Mouse (Mus musculus) embryonic facial prominence, embryonic 14.5 days (tissue): ENCODE measurements around the gene Art4. TPM values are rescaled to one million over a fixed set of nuclear protein-coding genes. Genes with fewer than 3 reads are reported as not detected.

ENCODE experiments used
- ATAC-seq: fragments of 200-750 bp; cut with Nextera tagmentation; 2 replicates; pipeline ENCODE4 v1.8.0; 2017; ENCODE audit warnings: low read depth, moderate number of reproducible peaks, moderate TSS enrichment
- DNase-seq: peaks from one replicate; pipeline ENCODE4 v3.0.0-alpha.2; 2015; ENCODE audit warnings: low spot score
- H3K27ac ChIP-seq: fragments of 300-500 bp; sonication (generic); replicated peaks from 2 replicates; pipeline ENCODE4 v1.5.1; 2014; ENCODE audit warnings: low read depth, mild to moderate bottlenecking, low read length, moderate library complexity
- H3K27me3 ChIP-seq: fragments of 300-500 bp; sonication (generic); replicated peaks from 2 replicates; pipeline ENCODE4 v1.6.1; 2014; ENCODE audit warnings: low read length; ENCODE audit not compliant: control insufficient read depth, insufficient read depth
- H3K36me3 ChIP-seq: fragments of 300-500 bp; sonication (generic); 2 replicates; pipeline ENCODE4 v1.6.1; 2014; ENCODE audit warnings: low read length, mixed read lengths; ENCODE audit not compliant: control insufficient read depth, insufficient read depth
- H3K4me1 ChIP-seq: fragments of 300-500 bp; sonication (generic); 2 replicates; pipeline ENCODE4 v1.6.1; 2014; ENCODE audit warnings: antibody characterized with exemption, low read length; ENCODE audit not compliant: control insufficient read depth, insufficient read depth
- H3K4me2 ChIP-seq: fragments of 300-500 bp; sonication (generic); 2 replicates; pipeline ENCODE4 v1.6.1; 2014; ENCODE audit warnings: low read depth, mild to moderate bottlenecking, low read length, moderate library complexity, mixed read lengths
- H3K4me3 ChIP-seq: fragments of 300-500 bp; sonication (generic); 2 replicates; pipeline ENCODE4 v1.5.1; 2014; ENCODE audit warnings: low read depth, mild to moderate bottlenecking, low read length
- H3K9ac ChIP-seq: fragments of 300-500 bp; sonication (generic); 2 replicates; pipeline ENCODE4 v1.6.1; 2014; ENCODE audit warnings: low read depth, mild to moderate bottlenecking, low read length, moderate library complexity, mixed read lengths
- H3K9me3 ChIP-seq: fragments of 300-500 bp; sonication (generic); 2 replicates; pipeline ENCODE4 v1.6.1; 2016; ENCODE audit warnings: low read length; ENCODE audit not compliant: control insufficient read depth
- WGBS: fragments of 180-500 bp; shearing (Covaris S2); extraction: QIAGEN DNeasy Blood & Tissue Kit; methylation state at CpG from one replicate; pipeline ENCODE4 v1.1.7; 2014; 5-methylcytosine and 5-hydroxymethylcytosine counted together
- polyA plus RNA-seq: library from polyadenylated mRNA; unstranded; fragments of >200 nt; fragmentation: Nextera tagmentation; extraction: Ambion mirVana; gene quantifications from 2 replicates; pipeline ENCODE4 v1.2.1, GENCODE M21; 2014

Art4 gene
- polyA plus RNA-seq, 1 experiment from 2014 or later: 2.7 TPM

DNA sequence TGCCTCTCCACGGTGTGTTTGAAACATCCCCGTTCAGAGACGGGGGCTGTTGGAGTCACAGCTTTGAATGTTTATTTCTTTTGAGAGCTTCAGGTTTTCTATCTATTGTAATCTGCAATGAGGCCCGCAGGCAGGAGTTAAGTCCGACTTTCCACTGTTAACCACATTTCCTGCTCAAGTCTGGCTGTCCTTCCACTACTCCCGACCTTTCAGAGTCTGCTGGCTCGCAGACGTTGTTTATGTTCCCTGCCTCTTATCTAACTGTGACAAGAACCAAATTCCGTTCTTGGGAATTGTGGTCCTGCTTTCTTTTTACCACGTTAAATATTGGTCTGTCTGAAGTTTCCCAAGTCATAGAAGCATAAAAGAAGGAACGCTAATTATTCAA lies 334 bp upstream of the Art4 start:
- DNase-seq (peak; percentile 70), ATAC-seq (no peak; the same call in 1 of the 2 replicates)
- H3K4me2 ChIP-seq: peak overlapping the region; percentile 37

DNA sequence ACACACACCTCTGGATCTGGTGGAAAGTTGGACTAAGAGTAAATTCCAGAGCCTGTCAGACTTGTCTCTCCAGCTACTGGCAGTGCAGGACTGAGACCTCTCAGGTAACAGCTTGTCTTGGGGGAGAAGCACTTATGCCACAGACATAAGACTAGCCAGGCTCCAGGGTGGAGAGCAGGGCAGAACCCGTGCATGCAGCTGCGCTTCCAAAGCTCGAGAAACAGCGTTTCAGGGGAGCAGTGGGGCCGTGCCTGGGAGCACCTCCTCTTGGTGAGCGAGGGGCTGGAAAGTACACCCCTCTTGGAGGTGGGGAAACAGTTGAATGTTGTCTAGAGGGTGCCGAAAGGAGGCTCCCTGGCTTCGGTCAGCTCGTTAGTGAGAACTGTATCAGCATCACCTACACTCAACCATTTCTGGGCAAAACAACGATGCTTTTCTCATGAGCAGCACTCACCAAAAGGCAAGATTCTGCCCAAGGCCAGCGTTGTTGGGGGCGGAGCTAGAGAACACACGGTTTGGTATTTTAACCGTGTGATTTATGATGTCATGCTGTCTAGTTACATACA lies 1.4 kb downstream of the Art4 start:
- peaks cover 14% of the 10 kb centered on the region for H3K4me1 ChIP-seq
- H3K4me2 ChIP-seq: peak overlapping the region; percentile 37
- no peak overlapping the region for H3K9ac ChIP-seq

More for the DNA sequence above, 334 bp upstream of the Art4 start:
- no peaks in the 10 kb centered on the region for H3K36me3 ChIP-seq
- no peaks in the 10 kb centered on the region for H3K27me3 ChIP-seq
- WGBS: 23% methylated on average over 11 of the region's 11 CpGs
- peaks cover 12% of the 10 kb centered on the region for H3K4me1 ChIP-seq
- H3K9me3 ChIP-seq: no peaks in the 10 kb centered on the region
- H3K27ac ChIP-seq: peak overlapping the region; percentile 11
- H3K9ac ChIP-seq: no peak overlapping the region
- no peak overlapping the region for H3K4me3 ChIP-seq

GRCm38 (mm10) chr6:136855183-136855582 lies 2.4 kb downstream of the Art4 start:
- Histone ChIP-seq H3K36me3 (no peaks in the 10 kb centered on the region), H3K9ac (no peak overlapping the region), H3K4me2 (no peak overlapping the region), H3K9me3 (no peaks in the 10 kb centered on the region), H3K27ac (no peak overlapping the region), H3K4me3 (no peak overlapping the region), H3K27me3 (no peaks in the 10 kb centered on the region), H3K4me1 (peaks cover 14% of the 10 kb centered on the region)
- 58% methylated on average over 2 of the region's 2 CpGs for WGBS
- ATAC-seq (no peak), DNase-seq (no peak)

More for the DNA sequence above, 1.4 kb downstream of the Art4 start:
- ATAC-seq: peak; percentile 85
- H3K27me3 ChIP-seq: no peaks in the 10 kb centered on the region
- no peaks in the 10 kb centered on the region for H3K9me3 ChIP-seq
- 0 out of 2 replicates have a peak overlapping the region, but pooled peaks have one; percentile 4 for H3K4me3 ChIP-seq
- peak; percentile 78 for DNase-seq
- H3K27ac ChIP-seq: peak overlapping the region; percentile 50; the same call in 1 of the 2 replicates
- WGBS: 46% methylated on average over 14 of the region's 14 CpGs
- H3K36me3 ChIP-seq: no peaks in the 10 kb centered on the region

DNA sequence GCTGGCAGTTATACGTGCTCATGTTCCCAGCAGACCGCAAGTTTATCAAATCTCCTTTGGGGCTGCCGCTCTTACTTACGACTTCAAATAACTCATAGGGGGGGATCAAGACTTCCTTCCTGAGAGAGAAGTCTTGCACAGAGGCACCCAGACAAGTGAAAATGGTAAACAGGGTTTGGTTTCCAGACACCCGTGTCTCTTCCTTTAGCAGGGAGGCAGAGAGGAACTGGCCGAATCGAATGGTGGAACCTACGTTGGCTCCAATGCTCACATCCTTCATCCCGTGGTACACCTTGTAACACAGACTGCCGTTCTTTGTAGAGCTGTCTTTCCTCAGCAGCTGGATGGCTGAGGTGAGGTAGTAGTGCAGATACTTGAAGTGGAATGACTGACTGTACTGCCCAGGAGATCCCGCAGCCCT lies 3.2 kb downstream of the Art4 start:
- 84% methylated on average over 11 of the region's 11 CpGs for WGBS

DNA sequence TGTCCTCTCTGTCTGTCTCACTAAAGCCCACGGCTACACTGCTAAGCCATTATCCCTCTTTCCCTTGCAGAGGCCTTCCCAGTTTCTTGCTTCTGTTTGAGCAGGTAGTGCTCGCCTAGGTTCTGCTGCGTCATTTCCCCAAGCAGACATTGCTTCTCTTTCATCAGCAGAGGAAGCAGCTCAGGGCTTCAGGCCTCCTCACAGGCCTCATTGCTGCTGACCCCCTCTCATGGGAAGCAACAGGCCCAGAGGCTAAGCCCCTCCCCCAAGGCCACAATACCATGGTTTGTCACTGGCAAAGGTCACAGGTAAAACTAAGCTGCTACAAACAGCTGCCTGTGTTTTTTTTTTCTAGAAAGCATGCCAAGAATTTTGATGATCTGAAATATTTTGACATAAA lies 4.8 kb downstream of the Art4 start:
- Histone ChIP-seq H3K36me3 (no peaks in the 10 kb centered on the region), H3K4me3 (no peak overlapping the region), H3K9ac (no peak overlapping the region), H3K4me2 (no peak overlapping the region), H3K27ac (peak overlapping the region; percentile 30; the same call in 1 of the 2 replicates), H3K27me3 (no peaks in the 10 kb centered on the region), H3K4me1 (peaks cover 11% of the 10 kb centered on the region), H3K9me3 (no peaks in the 10 kb centered on the region)
- DNase-seq: peak; percentile 68
- 0 out of 2 replicates have a peak, but pooled peaks have one; percentile 13 for ATAC-seq
- 22% methylated on average over 3 of the region's 3 CpGs for WGBS

More for the DNA sequence above, 3.2 kb downstream of the Art4 start:
- Histone ChIP-seq H3K36me3 (no peaks in the 10 kb centered on the region), H3K27ac (no peak overlapping the region), H3K9ac (no peak overlapping the region), H3K4me2 (no peak overlapping the region), H3K9me3 (no peaks in the 10 kb centered on the region), H3K27me3 (no peaks in the 10 kb centered on the region), H3K4me1 (peaks cover 14% of the 10 kb centered on the region), H3K4me3 (no peak overlapping the region)
- no peak for DNase-seq
- no peak for ATAC-seq

- DNase-seq: no peak
- H3K4me2 ChIP-seq: no peak overlapping the region
- 75% methylated on average over 4 of the region's 4 CpGs for WGBS
- no peak overlapping the region for H3K4me3 ChIP-seq
- H3K27me3 ChIP-seq: no peaks in the 10 kb centered on the region
- H3K9ac ChIP-seq: no peak overlapping the region
- peaks cover 9% of the 10 kb centered on the region for H3K4me1 ChIP-seq
- no peaks in the 10 kb centered on the region for H3K9me3 ChIP-seq
- ATAC-seq: no peak
- peak overlapping the region; percentile 30; the same call in 1 of the 2 replicates for H3K27ac ChIP-seq
- no peaks in the 10 kb centered on the region for H3K36me3 ChIP-seq
Observed at GRCm38 (mm10) chr6:136852348-136852747, 5.2 kb downstream of the Art4 start.

- Histone ChIP-seq H3K4me2 (no peak overlapping the region), H3K4me1 (peaks cover 4% of the 10 kb centered on the region), H3K27ac (no peak overlapping the region), H3K4me3 (no peak overlapping the region), H3K27me3 (no peaks in the 10 kb centered on the region), H3K9me3 (no peaks in the 10 kb centered on the region), H3K36me3 (no peaks in the 10 kb centered on the region), H3K9ac (no peak overlapping the region)
- ATAC-seq: no peak
- 69% methylated on average over 6 of the region's 6 CpGs for WGBS
- no peak for DNase-seq
Observed at GRCm38 (mm10) chr6:136850267-136850666, 7.3 kb downstream of the Art4 start.

DNA sequence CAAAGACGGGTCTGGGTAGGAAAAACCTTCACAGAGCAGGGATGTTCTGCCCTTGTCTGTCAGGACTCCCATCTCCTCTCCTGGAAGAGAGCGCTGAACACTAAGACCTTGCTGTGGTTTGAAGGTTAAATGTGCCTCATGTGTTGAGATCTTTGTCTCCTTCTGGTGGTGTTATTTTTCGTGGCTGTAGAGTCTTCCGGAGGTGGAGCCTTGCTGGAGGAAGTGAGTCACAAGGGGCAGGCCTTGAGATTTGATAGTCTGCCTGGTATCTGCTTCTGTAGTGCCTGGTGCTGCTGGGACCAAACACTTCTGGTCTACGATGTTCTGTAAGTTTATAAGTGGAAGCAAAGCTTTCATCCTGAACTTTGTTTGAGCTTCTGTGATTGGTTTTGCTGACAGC lies 8.6 kb downstream of the Art4 start:
- WGBS: 90% methylated on average over 5 of the region's 5 CpGs
- ATAC-seq: no peak

DNA sequence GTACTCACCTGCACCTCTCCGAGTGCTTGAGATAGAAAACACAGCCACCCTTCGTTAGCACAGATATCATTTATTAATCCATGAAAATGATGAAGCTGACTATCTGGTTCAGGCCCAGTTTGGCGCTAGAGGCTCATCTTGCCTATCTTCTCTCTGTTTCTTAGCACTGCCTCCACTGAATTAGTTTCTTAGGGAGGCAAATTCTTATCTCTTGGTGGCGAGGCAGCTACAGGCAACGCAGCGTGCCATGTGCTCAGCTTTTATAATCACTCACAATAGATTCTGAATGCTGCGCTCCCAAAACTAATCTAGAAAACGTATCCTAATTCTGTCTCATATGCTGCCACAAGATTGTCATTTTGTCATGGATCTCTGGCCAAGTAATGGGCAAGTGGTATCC lies 9.1 kb downstream of the Art4 start:
- ATAC-seq (no peak), DNase-seq (no peak)
- Histone ChIP-seq H3K4me3 (no peak overlapping the region), H3K9me3 (no peaks in the 10 kb centered on the region), H3K27me3 (no peaks in the 10 kb centered on the region), H3K4me1 (peaks cover 4% of the 10 kb centered on the region), H3K4me2 (no peak overlapping the region), H3K36me3 (no peaks in the 10 kb centered on the region), H3K9ac (no peak overlapping the region), H3K27ac (no peak overlapping the region)
- WGBS: 85% methylated on average over 8 of the region's 8 CpGs

More for the DNA sequence above, 8.6 kb downstream of the Art4 start:
- no peak overlapping the region for H3K4me2 ChIP-seq
- H3K36me3 ChIP-seq: no peaks in the 10 kb centered on the region
- H3K27me3 ChIP-seq: no peaks in the 10 kb centered on the region
- H3K9me3 ChIP-seq: no peaks in the 10 kb centered on the region
- no peak overlapping the region for H3K27ac ChIP-seq
- no peak for DNase-seq
- H3K4me3 ChIP-seq: no peak overlapping the region
- H3K4me1 ChIP-seq: peaks cover 4% of the 10 kb centered on the region
- H3K9ac ChIP-seq: no peak overlapping the region
